Mouse (Mus musculus): Measurements from ENCODE around the gene Rgs3. TPM values are rescaled to one million over a fixed set of nuclear protein-coding genes. Genes with fewer than 3 reads are reported as not detected.

Gene Rgs3
- polyA plus RNA-seq, 1 experiment from 2014 or later, result 50.4 TPM

DNA sequence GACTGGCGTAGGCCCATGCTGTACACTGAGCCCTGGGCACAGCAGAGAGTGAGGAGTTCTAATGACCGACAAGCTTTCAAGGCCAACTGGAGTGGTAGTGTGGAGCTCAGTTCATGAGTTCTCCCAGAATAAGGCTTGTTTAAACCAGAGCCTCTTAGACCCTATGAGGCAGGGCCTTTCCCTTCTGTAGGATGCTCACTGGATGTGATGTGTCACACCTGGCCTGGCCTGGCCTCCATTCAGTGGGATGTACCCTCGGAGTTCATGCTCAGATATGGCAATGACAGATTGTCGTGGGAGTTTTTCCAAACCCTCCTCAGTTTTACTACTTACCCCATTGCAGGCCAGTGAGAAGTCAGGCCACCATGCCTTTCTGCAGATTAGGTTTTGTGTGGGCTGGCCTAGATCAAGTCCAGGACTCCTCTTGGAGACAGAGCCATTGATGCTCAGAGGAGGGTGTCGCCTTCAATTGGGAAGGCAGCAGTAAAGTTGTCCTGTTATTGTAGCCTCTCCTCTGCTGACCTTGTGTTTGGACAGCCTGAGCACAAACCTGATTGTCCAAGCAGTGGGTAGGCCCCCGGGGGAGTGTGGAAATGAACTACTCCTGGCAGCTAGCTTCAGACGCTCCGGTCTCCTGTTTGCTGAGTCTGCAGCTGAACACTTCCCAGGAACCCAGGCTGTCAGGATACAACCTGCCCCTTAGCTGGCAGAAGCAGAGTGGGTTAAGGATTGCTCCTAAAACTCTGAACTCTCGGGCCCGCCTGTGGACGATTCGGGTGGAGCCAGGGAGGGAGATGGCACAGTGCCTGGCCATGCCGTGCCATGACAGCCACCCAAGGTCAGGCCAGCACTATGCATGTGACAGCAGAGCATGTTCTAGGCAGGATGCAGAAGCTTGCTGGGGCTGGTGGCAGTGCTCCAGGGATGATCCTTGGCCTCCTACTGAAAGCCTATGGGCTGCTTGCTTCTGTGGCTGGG, 109.7 kb downstream of the Rgs3 start:
- no peak overlapping the region for H3K27ac ChIP-seq (ENCODE audit: low read length)
- no peak overlapping the region for H3K9ac ChIP-seq (replicated peaks; ENCODE audit: low read depth, low read length)
- no peaks in the 10 kb centered on the region for H3K27me3 ChIP-seq (replicated peaks; ENCODE audit: control insufficient read depth, insufficient read depth, low read length)
- peaks cover 5% of the 10 kb centered on the region for H3K4me1 ChIP-seq (replicated peaks; ENCODE audit: control insufficient read depth, insufficient read depth, low read length)
- H3K9me3 ChIP-seq (ENCODE audit: control insufficient read depth, low read length), result no peaks in the 10 kb centered on the region
- 83% methylated on average over 13 of the region's 13 CpGs for WGBS
- no peak for ATAC-seq
- H3K4me3 ChIP-seq (replicated peaks; ENCODE audit: low read length), result no peak overlapping the region
- no peak overlapping the region for H3K4me2 ChIP-seq (ENCODE audit: low read length)
- H3K36me3 ChIP-seq (ENCODE audit: control insufficient read depth, insufficient read depth), result no peaks in the 10 kb centered on the region

- peaks cover 39% of the 10 kb centered on the region for H3K4me1 ChIP-seq (replicated peaks; ENCODE audit: control insufficient read depth, insufficient read depth, low read length)
- ATAC-seq, result peak; percentile 75
- H3K9ac ChIP-seq (replicated peaks; ENCODE audit: low read depth, low read length), result peak overlapping the region; percentile 77
- no peak overlapping the region for H3K27ac ChIP-seq (ENCODE audit: low read length)
- peak overlapping the region; percentile 66 for H3K4me2 ChIP-seq (ENCODE audit: low read length)
- 8% methylated on average over 9 of the region's 9 CpGs for WGBS
- H3K27me3 ChIP-seq (replicated peaks; ENCODE audit: control insufficient read depth, insufficient read depth, low read length), result no peaks in the 10 kb centered on the region
- H3K36me3 ChIP-seq (ENCODE audit: control insufficient read depth, insufficient read depth), result no peaks in the 10 kb centered on the region
- H3K9me3 ChIP-seq (ENCODE audit: control insufficient read depth, low read length), result no peaks in the 10 kb centered on the region
- H3K4me3 ChIP-seq (replicated peaks; ENCODE audit: low read length), result peak overlapping the region; percentile 60
Observed at GRCm38 (mm10) chr4:62673531-62674030, 113.9 kb downstream of the Rgs3 start.

- WGBS, result under 1% methylated on average over 30 of the region's 30 CpGs
- Histone ChIP-seq H3K4me2 (ENCODE audit: low read length) (peak overlapping the region; percentile 66), H3K36me3 (ENCODE audit: control insufficient read depth, insufficient read depth) (no peaks in the 10 kb centered on the region), H3K9me3 (ENCODE audit: control insufficient read depth, low read length) (no peaks in the 10 kb centered on the region), H3K27me3 (replicated peaks; ENCODE audit: control insufficient read depth, insufficient read depth, low read length) (no peaks in the 10 kb centered on the region), H3K27ac (ENCODE audit: low read length) (0 out of 2 replicates have a peak overlapping the region, but pooled peaks have one; percentile 17), H3K9ac (replicated peaks; ENCODE audit: low read depth, low read length) (peak overlapping the region; percentile 77), H3K4me3 (replicated peaks; ENCODE audit: low read length) (peak overlapping the region; percentile 60), H3K4me1 (replicated peaks; ENCODE audit: control insufficient read depth, insufficient read depth, low read length) (peaks cover 39% of the 10 kb centered on the region)
- ATAC-seq, result peak; percentile 57
Observed at GRCm38 (mm10) chr4:62674031-62674995, 114.7 kb downstream of the Rgs3 start.

DNA sequence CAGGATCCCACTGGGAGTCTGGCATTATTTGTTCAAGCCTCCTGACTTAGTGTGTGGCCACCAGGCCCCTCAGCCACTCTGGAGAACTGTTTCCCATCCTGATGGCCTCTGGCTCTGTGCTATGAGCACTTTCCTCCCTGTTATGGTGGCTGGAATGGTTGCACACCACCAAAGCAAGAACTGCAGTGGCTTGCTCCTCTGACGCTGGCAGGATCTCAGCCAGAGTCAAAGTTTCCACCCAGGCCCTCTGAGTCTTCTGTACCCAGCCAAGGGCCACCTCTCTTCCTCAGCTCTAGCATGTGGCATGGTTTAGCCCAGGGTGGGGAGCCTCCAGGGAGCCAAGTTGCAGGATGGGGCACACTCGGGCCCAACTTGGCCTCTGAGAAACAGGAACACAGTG, 115.7 kb downstream of the Rgs3 start:
- Histone ChIP-seq H3K36me3 (ENCODE audit: control insufficient read depth, insufficient read depth) (no peaks in the 10 kb centered on the region), H3K27me3 (replicated peaks; ENCODE audit: control insufficient read depth, insufficient read depth, low read length) (no peaks in the 10 kb centered on the region), H3K9ac (replicated peaks; ENCODE audit: low read depth, low read length) (peak overlapping the region; percentile 77), H3K4me1 (replicated peaks; ENCODE audit: control insufficient read depth, insufficient read depth, low read length) (peaks cover 39% of the 10 kb centered on the region), H3K4me2 (ENCODE audit: low read length) (peak overlapping the region; percentile 66), H3K27ac (ENCODE audit: low read length) (no peak overlapping the region), H3K9me3 (ENCODE audit: control insufficient read depth, low read length) (no peaks in the 10 kb centered on the region), H3K4me3 (replicated peaks; ENCODE audit: low read length) (peak overlapping the region; percentile 60)
- ATAC-seq, result no peak
- 91% methylated on average over 2 of the region's 2 CpGs for WGBS

- H3K4me1 ChIP-seq (replicated peaks; ENCODE audit: control insufficient read depth, insufficient read depth, low read length), result peaks cover 39% of the 10 kb centered on the region
- no peak overlapping the region for H3K9ac ChIP-seq (replicated peaks; ENCODE audit: low read depth, low read length)
- whole genome bisulfite sequencing, result 65% methylated on average over 10 of the region's 10 CpGs
Observed at GRCm38 (mm10) chr4:62677047-62677737, 117.5 kb downstream of the Rgs3 start.

GRCm38 (mm10) chr4:62679157-62679556, 119.5 kb downstream of the Rgs3 start:
- H3K27ac ChIP-seq (ENCODE audit: low read length), result no peak overlapping the region
- H3K9ac ChIP-seq (replicated peaks; ENCODE audit: low read depth, low read length), result no peak overlapping the region
- no peaks in the 10 kb centered on the region for H3K9me3 ChIP-seq (ENCODE audit: control insufficient read depth, low read length)
- no peaks in the 10 kb centered on the region for H3K36me3 ChIP-seq (ENCODE audit: control insufficient read depth, insufficient read depth)
- H3K4me3 ChIP-seq (replicated peaks; ENCODE audit: low read length), result no peak overlapping the region
- peaks cover 34% of the 10 kb centered on the region for H3K4me1 ChIP-seq (replicated peaks; ENCODE audit: control insufficient read depth, insufficient read depth, low read length)
- H3K27me3 ChIP-seq (replicated peaks; ENCODE audit: control insufficient read depth, insufficient read depth, low read length), result no peaks in the 10 kb centered on the region
- no peak for ATAC-seq
- WGBS, result 62% methylated on average over 9 of the region's 9 CpGs
- H3K4me2 ChIP-seq (ENCODE audit: low read length), result no peak overlapping the region

More at GRCm38 (mm10) chr4:62677047-62677737, 117.5 kb downstream of the Rgs3 start:
- no peaks in the 10 kb centered on the region for H3K9me3 ChIP-seq (ENCODE audit: control insufficient read depth, low read length)
- ATAC-seq, result no peak
- H3K27me3 ChIP-seq (replicated peaks; ENCODE audit: control insufficient read depth, insufficient read depth, low read length), result no peaks in the 10 kb centered on the region
- H3K36me3 ChIP-seq (ENCODE audit: control insufficient read depth, insufficient read depth), result no peaks in the 10 kb centered on the region
- no peak overlapping the region for H3K4me3 ChIP-seq (replicated peaks; ENCODE audit: low read length)
- peak overlapping the region; percentile 5 for H3K4me2 ChIP-seq (ENCODE audit: low read length)
- no peak overlapping the region for H3K27ac ChIP-seq (ENCODE audit: low read length)

GRCm38 (mm10) chr4:62681467-62681866, 121.8 kb downstream of the Rgs3 start:
- no peak overlapping the region for H3K27ac ChIP-seq (ENCODE audit: low read length)
- 86% methylated on average over 11 of the region's 11 CpGs for WGBS
- ATAC-seq, result no peak
- no peaks in the 10 kb centered on the region for H3K27me3 ChIP-seq (replicated peaks; ENCODE audit: control insufficient read depth, insufficient read depth, low read length)
- H3K4me2 ChIP-seq (ENCODE audit: low read length), result no peak overlapping the region
- no peak overlapping the region for H3K9ac ChIP-seq (replicated peaks; ENCODE audit: low read depth, low read length)
- H3K9me3 ChIP-seq (ENCODE audit: control insufficient read depth, low read length), result no peaks in the 10 kb centered on the region
- no peaks in the 10 kb centered on the region for H3K36me3 ChIP-seq (ENCODE audit: control insufficient read depth, insufficient read depth)
- H3K4me1 ChIP-seq (replicated peaks; ENCODE audit: control insufficient read depth, insufficient read depth, low read length), result peaks cover 18% of the 10 kb centered on the region
- no peak overlapping the region for H3K4me3 ChIP-seq (replicated peaks; ENCODE audit: low read length)

- Histone ChIP-seq H3K27me3 (replicated peaks; ENCODE audit: control insufficient read depth, insufficient read depth, low read length) (no peaks in the 10 kb centered on the region), H3K4me2 (ENCODE audit: low read length) (no peak overlapping the region), H3K9me3 (ENCODE audit: control insufficient read depth, low read length) (no peaks in the 10 kb centered on the region), H3K36me3 (ENCODE audit: control insufficient read depth, insufficient read depth) (no peaks in the 10 kb centered on the region), H3K27ac (ENCODE audit: low read length) (no peak overlapping the region), H3K9ac (replicated peaks; ENCODE audit: low read depth, low read length) (no peak overlapping the region), H3K4me1 (replicated peaks; ENCODE audit: control insufficient read depth, insufficient read depth, low read length) (peaks cover 9% of the 10 kb centered on the region), H3K4me3 (replicated peaks; ENCODE audit: low read length) (no peak overlapping the region)
- ATAC-seq, result no peak
- 94% methylated on average over 8 of the region's 8 CpGs for WGBS
Observed at GRCm38 (mm10) chr4:62682371-62682770, 122.7 kb downstream of the Rgs3 start.

Measured in forebrain, embryonic 16.5 days (tissue).